Mouse (Mus musculus): Measurements from ENCODE around the gene Scap.

- TF ChIP-seq POLR2A (IDR thresholded peaks at IDR 0.05; ENCODE audit: borderline replicate concordance, extremely low read depth, low read depth, low read length), result no peak
- no peak for TF ChIP-seq CTCF (IDR thresholded peaks at IDR 0.05; ENCODE audit: insufficient read depth, low read length)
These were observed 17.5 kb downstream of the Scap start for GRCm38 (mm10) chr9:110350612-110351011.

Data from lung, adult 2 months (tissue).